Mouse (Mus musculus): Measurements from ENCODE around the gene Spink4. TPM values are rescaled to one million over a fixed set of nuclear protein-coding genes. Genes with fewer than 3 reads are reported as not detected.

Spink4 gene
- not detected in 2 replicates for polyA plus RNA-seq (2012)

GRCm38 (mm10) chr4:40919785-40920184 is at the start of gene Spink4:
Spink4 (plus strand) TSS chr4:40920052.

GRCm38 (mm10) chr4:40948160-40948708 is 28.4 kb downstream of the Spink4 start, which contains the start of the genes Bag1 and Chmp5:
Bag1 (minus strand) TSS chr4:40948294.
Chmp5 (plus strand) TSS chr4:40948407.

GRCm38 (mm10) chr4:40970842-40971701 is 51.2 kb downstream of the Spink4 start, which contains the start of gene Nfx1:
Nfx1 (plus strand) TSS chr4:40970906.

Other genes starting within 250 kb of the Spink4 start
- gene Aptx, start 216.9 kb upstream of the Spink4 start, polyA plus RNA-seq (2012), result 5.2 TPM in 2 replicates
- 213 and 225 TPM in 2 replicates for gene Dnaja1, start 197.9 kb upstream of the Spink4 start, polyA plus RNA-seq (2012)
- gene Smu1, start 162.1 kb upstream of the Spink4 start, polyA plus RNA-seq (2012), result 6.7 and 9.0 TPM in 2 replicates
- gene B4galt1, start 66.0 kb upstream of the Spink4 start, polyA plus RNA-seq (2012), result 31.7 and 42.7 TPM in 2 replicates
- gene Bag1, start 28.2 kb downstream of the Spink4 start, polyA plus RNA-seq (2012), result 354 and 451 TPM in 2 replicates
- gene Chmp5, start 28.4 kb downstream of the Spink4 start, polyA plus RNA-seq (2012), result 3.5 and 3.8 TPM in 2 replicates
- gene Nfx1, start 50.9 kb downstream of the Spink4 start, polyA plus RNA-seq (2012), result 27.5 and 28.9 TPM in 2 replicates
- gene Aqp7, start 128.1 kb downstream of the Spink4 start, polyA plus RNA-seq (2012), result 0.07 and 0.09 TPM in 2 replicates
- gene Aqp3, start 178.1 kb downstream of the Spink4 start, polyA plus RNA-seq (2012), result 0.11 and 0.29 TPM in 2 replicates
- 60.4 and 73.0 TPM in 2 replicates for gene Nol6, start 204.4 kb downstream of the Spink4 start, polyA plus RNA-seq (2012)
- 40.7 and 46.9 TPM in 2 replicates for gene Ube2r2, start 215.7 kb downstream of the Spink4 start, polyA plus RNA-seq (2012)